Mouse (Mus musculus) MEL (cell line): ENCODE results near the gene Gal3st3. TPM values are rescaled to one million over a fixed set of nuclear protein-coding genes. Genes with fewer than 3 reads are reported as not detected.

Source experiments
- DNase-seq: peaks from one replicate; pipeline ENCODE4 v3.0.0; 2011; ENCODE audit warnings: low read depth, low spot score
- H3K27ac ChIP-seq: 2 replicates; pipeline ENCODE4 v1.5.1; 2012; ENCODE audit warnings: low read depth, mild to moderate bottlenecking, control low read depth, low read length, moderate library complexity; ENCODE audit not compliant: control insufficient read depth
- H3K27me3 ChIP-seq, 2 experiments: fragments of 150-350 bp in 1 of 2; sonication (generic) in 1 of 2; 2 replicates each; pipeline ENCODE4 v1.6.1; 2012; ENCODE audit warnings: low read length in 2 of 2, mild to moderate bottlenecking in 2 of 2, improper control_type of control experiment in 1 of 2, moderate library complexity in 1 of 2; ENCODE audit not compliant: insufficient read depth in 2 of 2, control insufficient read depth in 1 of 2
- H3K36me3 ChIP-seq, 2 experiments: 2 replicates each; pipeline ENCODE4 v1.6.1; 2012 to 2014; ENCODE audit warnings: low read length in 2 of 2, improper control_type of control experiment in 1 of 2, inconsistent platforms in 1 of 2, mild to moderate bottlenecking in 1 of 2; ENCODE audit not compliant: insufficient read depth in 2 of 2, control insufficient read depth in 1 of 2
- H3K4me1 ChIP-seq, 2 experiments: fragments of 150-350 bp in 1 of 2; sonication (generic) in 1 of 2; 2 replicates each; pipeline ENCODE4 v1.6.1; 2012; ENCODE audit warnings: low read length in 2 of 2, improper control_type of control experiment in 1 of 2, mild to moderate bottlenecking in 1 of 2; ENCODE audit not compliant: insufficient read depth in 2 of 2, control insufficient read depth in 1 of 2
- H3K4me3 ChIP-seq, 2 experiments: fragments of 150-350 bp in 1 of 2; sonication (generic) in 1 of 2; 2 replicates each; pipeline ENCODE4 v1.5.1; 2012; ENCODE audit warnings: low read depth in 2 of 2, low read length in 2 of 2, mild to moderate bottlenecking in 2 of 2, moderate library complexity in 2 of 2, control low read depth in 1 of 2, improper control_type of control experiment in 1 of 2; ENCODE audit not compliant: control insufficient read depth in 1 of 2, insufficient read depth in 1 of 2
- H3K79me2 ChIP-seq: 2 replicates; pipeline ENCODE4 v1.6.1; 2012; ENCODE audit warnings: mild to moderate bottlenecking, low read length, moderate library complexity; ENCODE audit not compliant: control insufficient read depth, poor library complexity, insufficient read depth
- H3K9ac ChIP-seq: 2 replicates; pipeline ENCODE4 v1.6.1; 2012; ENCODE audit warnings: low read depth, mild to moderate bottlenecking, control low read depth, low read length, moderate library complexity; ENCODE audit not compliant: control insufficient read depth, poor library complexity, severe bottlenecking
- H3K9me3 ChIP-seq: fragments of 150-350 bp; sonication (generic); replicated peaks from 2 replicates; pipeline ENCODE4 v1.6.1; 2012; ENCODE audit warnings: mild to moderate bottlenecking, low read length, improper control_type of control experiment, moderate library complexity; ENCODE audit not compliant: insufficient read depth
- CHD2 ChIP-seq: IDR thresholded peaks from 2 replicates; pipeline ENCODE4 v1.6.1; 2011; ENCODE audit warnings: low read length, improper control_type of control experiment
- CTCF ChIP-seq, 3 experiments: IDR thresholded peaks in 2 of 3; conservative IDR thresholded peaks in 1 of 3; 2 replicates each; pipeline ENCODE4 v1.5.1; 2011 to 2012; ENCODE audit warnings: low read length in 3 of 3, low read depth in 2 of 3, mild to moderate bottlenecking in 2 of 3, improper control_type of control experiment in 1 of 3, inconsistent platforms in 1 of 3, mixed read lengths in 1 of 3, moderate library complexity in 1 of 3; ENCODE audit not compliant: control insufficient read depth in 1 of 3, insufficient read depth in 1 of 3, poor library complexity in 1 of 3, severe bottlenecking in 1 of 3
- ELF1 ChIP-seq: IDR thresholded peaks from 2 replicates; pipeline ENCODE4 v1.6.1; 2014; ENCODE audit warnings: low read depth, mild to moderate bottlenecking, inconsistent platforms, low read length, improper control_type of control experiment, moderate library complexity
- GATA1 ChIP-seq: IDR thresholded peaks from 2 replicates; pipeline ENCODE4 v1.6.1; 2011; ENCODE audit warnings: low read depth, low read length, improper control_type of control experiment
- HCFC1 ChIP-seq: IDR thresholded peaks from 2 replicates; pipeline ENCODE4 v1.6.1; 2012; ENCODE audit warnings: low read depth, mild to moderate bottlenecking, inconsistent platforms, low read length, improper control_type of control experiment, moderate library complexity
- KAT2A ChIP-seq: conservative IDR thresholded peaks from 2 replicates; pipeline ENCODE4 v1.6.1; 2012; ENCODE audit warnings: low read depth, low read length, improper control_type of control experiment, inconsistent platforms
- MAFK ChIP-seq: IDR thresholded peaks from 2 replicates; pipeline ENCODE4 v1.6.1; 2011; ENCODE audit warnings: low read depth, mild to moderate bottlenecking, low read length, improper control_type of control experiment, borderline replicate concordance
- MEF2A ChIP-seq: IDR thresholded peaks from 2 replicates; pipeline ENCODE4 v1.6.1; 2014; ENCODE audit warnings: low read depth, mild to moderate bottlenecking, inconsistent platforms, low read length, improper control_type of control experiment; ENCODE audit not compliant: poor library complexity, insufficient replicate concordance, severe bottlenecking; ENCODE audit errors: extremely low read depth
- MXI1 ChIP-seq: IDR thresholded peaks from 2 replicates; pipeline ENCODE4 v1.6.1; 2011; ENCODE audit warnings: mild to moderate bottlenecking, low read depth, low read length, improper control_type of control experiment
- MYC ChIP-seq: IDR thresholded peaks from 2 replicates; pipeline ENCODE4 v1.6.1; 2011; ENCODE audit warnings: low read depth, mild to moderate bottlenecking, low read length, improper control_type of control experiment, moderate library complexity
- POLR2AphosphoS2 ChIP-seq: IDR thresholded peaks from 2 replicates; pipeline ENCODE4 v1.6.1; 2011; ENCODE audit warnings: low read length, improper control_type of control experiment
- RAD21 ChIP-seq: IDR thresholded peaks from 2 replicates; pipeline ENCODE4 v1.6.1; 2011; ENCODE audit warnings: mild to moderate bottlenecking, low read depth, low read length, improper control_type of control experiment
- RCOR1 ChIP-seq: IDR thresholded peaks from 2 replicates; pipeline ENCODE4 v1.6.1; 2012; ENCODE audit warnings: low read depth, mild to moderate bottlenecking, inconsistent platforms, low read length, improper control_type of control experiment
- SIN3A ChIP-seq: IDR thresholded peaks from 2 replicates; pipeline ENCODE4 v1.6.1; 2012; ENCODE audit warnings: low read length, improper control_type of control experiment, inconsistent platforms
- SMC3 ChIP-seq: IDR thresholded peaks from 2 replicates; pipeline ENCODE4 v1.6.1; 2011; ENCODE audit warnings: low read depth, low read length, improper control_type of control experiment
- TCF12 ChIP-seq: IDR thresholded peaks from 2 replicates; pipeline ENCODE4 v1.6.1; 2014; ENCODE audit warnings: low read depth, mild to moderate bottlenecking, inconsistent platforms, low read length, improper control_type of control experiment, moderate library complexity
- UBTF ChIP-seq: IDR thresholded peaks from 2 replicates; pipeline ENCODE4 v1.6.1; 2012; ENCODE audit warnings: low read depth, mild to moderate bottlenecking, inconsistent platforms, low read length, improper control_type of control experiment, moderate library complexity, borderline replicate concordance; ENCODE audit not compliant: insufficient read depth
- USF1 ChIP-seq: IDR thresholded peaks from 2 replicates; pipeline ENCODE4 v1.6.1; 2014; ENCODE audit warnings: low read depth, mild to moderate bottlenecking, inconsistent platforms, low read length, improper control_type of control experiment, moderate library complexity
- polyA plus RNA-seq, 2 experiments: library from polyadenylated mRNA; stranded (reverse) in 1 of 2; unstranded in 1 of 2; fragments of >175 nt in 1 of 2; fragments of >200 nt in 1 of 2; gene quantifications; 2 replicates each; pipeline versions ENCODE4 v1.2.1 to v1.2.4; 2012; ENCODE audit warnings: low replicate concordance in 2 of 2, low read depth in 1 of 2; ENCODE audit not compliant: insufficient read length in 2 of 2, insufficient read depth in 1 of 2, missing spikeins in 1 of 2
- total RNA-seq: library from RNA; depleted of rRNA; stranded (reverse); fragments of 300-350 nt; gene quantifications from 2 replicates; pipeline ENCODE4 v1.2.3, GENCODE M21; 2012

Gene Gal3st3
- total and polyA plus RNA-seq, 3 experiments = 0.04 TPM; not detected in 2

DNA sequence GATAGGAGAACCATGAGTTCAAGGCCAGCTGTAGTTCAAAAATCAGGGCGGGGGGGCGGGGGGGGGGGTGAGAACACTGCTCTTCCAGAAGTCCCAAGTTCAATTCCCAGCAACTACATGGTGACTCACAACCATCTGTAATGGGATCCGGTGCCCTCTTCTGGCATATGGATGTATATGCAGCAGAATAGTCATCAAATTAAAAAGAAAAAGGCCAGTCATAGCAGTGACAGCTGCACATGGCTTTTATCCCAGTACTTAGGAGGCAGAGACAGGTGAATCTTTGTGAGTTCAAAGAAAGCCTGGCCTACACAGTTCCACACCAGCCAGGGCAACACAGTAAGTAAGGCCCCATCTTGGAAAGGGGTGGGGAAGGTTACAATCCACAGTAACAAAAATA is 21.0 kb upstream of the Gal3st3 start:
- Histone ChIP-seq H3K4me3 (no peak overlapping the region), H3K27ac (no peak overlapping the region), H3K9ac (no peak overlapping the region), H3K36me3 (peaks cover 4 to 19% of the 10 kb centered on the region in 2 experiments; a peak in 3 of 4 replicates), H3K9me3 (no peaks in the 10 kb centered on the region), H3K27me3 (no peaks in the 10 kb centered on the region), H3K79me2 (peaks cover 9% of the 10 kb centered on the region), H3K4me1 (peaks cover 0 to 4% of the 10 kb centered on the region in 2 experiments; a peak in 3 of 4 replicates)
- TF ChIP-seq RAD21 (peak; percentile 29), CHD2 (no peak), HCFC1 (no peak), MXI1 (0 out of 2 replicates have a peak, but pooled peaks have one; percentile 28), CTCF (IDR thresholded peaks at IDR 0.05 in 2 of 3, conservative IDR thresholded peaks at IDR 0.05 in 1 of 3; ENCODE audit: control insufficient read depth in 1 of 3, insufficient read depth in 1 of 3, low read depth in 2 of 3, low read length in 3 of 3, poor library complexity in 1 of 3, severe bottlenecking in 1 of 3) (peak; percentile 16 to 53 (median 31); a peak in 4 of 6 replicates), SMC3 (peak; percentile 48), GATA1 (no peak), MAFK (no peak), ELF1 (no peak)
- peak; percentile 56 for DNase-seq

DNA sequence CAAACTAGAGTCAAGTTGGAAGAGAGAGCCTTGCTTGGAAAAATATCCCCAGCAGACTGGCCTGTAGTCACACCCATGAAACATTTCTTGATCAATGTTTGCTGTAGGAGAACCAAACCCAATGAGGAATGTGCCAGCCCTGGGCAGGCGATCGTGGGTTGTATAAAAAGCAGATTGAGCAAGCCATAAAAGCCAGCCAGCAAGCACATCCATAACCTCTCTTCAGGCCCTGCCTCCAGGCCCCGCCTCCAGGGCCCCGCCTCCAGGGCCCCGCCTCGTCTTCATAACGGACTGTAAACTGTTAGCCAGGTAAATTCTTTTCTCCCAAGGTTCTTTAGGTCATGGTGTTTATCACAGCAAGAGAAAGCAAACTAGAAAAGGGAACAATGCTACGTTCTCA is 19.8 kb upstream of the Gal3st3 start:
- peaks cover 4 to 23% of the 10 kb centered on the region in 2 experiments; a peak in 3 of 4 replicates for H3K36me3 ChIP-seq
- H3K9ac ChIP-seq = no peak overlapping the region
- H3K27me3 ChIP-seq = no peaks in the 10 kb centered on the region
- no peak overlapping the region for H3K4me3 ChIP-seq
- H3K27ac ChIP-seq = no peak overlapping the region
- 0 out of 2 replicates have a peak, but pooled peaks cover 2% of the 10 kb centered on the region for H3K79me2 ChIP-seq
- no peak for DNase-seq
- no peaks in the 10 kb centered on the region; a peak in 1 of 4 replicates for H3K4me1 ChIP-seq
- no peaks in the 10 kb centered on the region for H3K9me3 ChIP-seq
- TF ChIP-seq RCOR1 = no peak
- TF ChIP-seq SIN3A = no peak
- no peak for TF ChIP-seq MYC
- TF ChIP-seq TCF12 = no peak
- TF ChIP-seq UBTF = no peak
- TF ChIP-seq MEF2A = no peak
- no peak for TF ChIP-seq POLR2AphosphoS2
- TF ChIP-seq USF1 = no peak
- no peak for TF ChIP-seq KAT2A
- no peak for TF ChIP-seq GATA1
- TF ChIP-seq RAD21 = no peak
- no peak for TF ChIP-seq MAFK
